Mouse (Mus musculus) bone marrow, adult 2 months (tissue): ENCODE data around the gene Osbp2.

Experiments
- CTCF ChIP-seq: fragments of 200-500 bp; IDR thresholded peaks from 2 replicates; pipeline ENCODE4 v1.5.1; 2011; ENCODE audit warnings: low read length, control low read depth; ENCODE audit not compliant: control insufficient read depth, insufficient read depth
- POLR2A ChIP-seq: fragments of 200-500 bp; IDR thresholded peaks from 2 replicates; pipeline ENCODE4 v1.6.1; 2011; ENCODE audit warnings: low read depth, mild to moderate bottlenecking, control low read depth, low read length, borderline replicate concordance; ENCODE audit not compliant: control insufficient read depth

GRCm38 (mm10) chr11:3684723-3685430 is 178.8 kb downstream of the Osbp2 start:
- TF ChIP-seq CTCF (no peak), POLR2A (no peak)
